Mouse (Mus musculus) stomach, embryonic 14.5 days (tissue): Measurements from ENCODE around the gene Susd6. TPM values are rescaled to one million over a fixed set of nuclear protein-coding genes. Genes with fewer than 3 reads are reported as not detected.

ENCODE experiments used
- ATAC-seq: fragments of 200-750 bp; cut with Nextera tagmentation; 2 replicates; pipeline ENCODE4 v1.8.0; 2017; ENCODE audit warnings: low read depth, moderate TSS enrichment; ENCODE audit not compliant: insufficient number of reproducible peaks, insufficient read depth, low FRiP score
- H3K27ac ChIP-seq: fragments of 300-500 bp; sonication (generic); 2 replicates; pipeline ENCODE4 v1.5.1; 2014; ENCODE audit warnings: mild to moderate bottlenecking, low read length, moderate library complexity, mixed read lengths
- H3K27me3 ChIP-seq: fragments of 300-500 bp; sonication (generic); 2 replicates; pipeline ENCODE4 v1.6.1; 2014; ENCODE audit warnings: low read length, control low read depth, mixed read lengths; ENCODE audit not compliant: control insufficient read depth, insufficient read depth
- H3K36me3 ChIP-seq: fragments of 300-500 bp; sonication (generic); 2 replicates; pipeline ENCODE4 v1.6.1; 2014; ENCODE audit warnings: mild to moderate bottlenecking, control low read depth, low read length, moderate library complexity, mixed read lengths; ENCODE audit not compliant: control insufficient read depth, insufficient read depth
- H3K4me1 ChIP-seq: fragments of 300-500 bp; sonication (generic); 2 replicates; pipeline ENCODE4 v1.6.1; 2014; ENCODE audit warnings: low read length, control low read depth, mixed read lengths; ENCODE audit not compliant: control insufficient read depth, insufficient read depth
- H3K4me2 ChIP-seq: fragments of 300-500 bp; sonication (generic); replicated peaks from 2 replicates; pipeline ENCODE4 v1.6.1; 2014; ENCODE audit warnings: low read depth, low read length, control low read depth
- H3K4me3 ChIP-seq: fragments of 300-500 bp; sonication (generic); 2 replicates; pipeline ENCODE4 v1.5.1; 2014; ENCODE audit warnings: low read depth, low read length, control low read depth
- H3K9ac ChIP-seq: fragments of 300-500 bp; sonication (generic); replicated peaks from 2 replicates; pipeline ENCODE4 v1.6.1; 2014; ENCODE audit warnings: low read depth, mild to moderate bottlenecking, control low read depth, low read length, moderate library complexity, mixed read lengths
- H3K9me3 ChIP-seq: fragments of 300-500 bp; sonication (generic); 2 replicates; pipeline ENCODE4 v1.6.1; 2016; ENCODE audit warnings: low read depth, low read length, control low read depth; ENCODE audit not compliant: control insufficient read depth
- WGBS: fragments of 180-500 bp; shearing (Covaris S2); extraction: QIAGEN DNeasy Blood & Tissue Kit; methylation state at CpG from one replicate; pipeline ENCODE4 v1.1.7; 2014; 5-methylcytosine and 5-hydroxymethylcytosine counted together
- polyA plus RNA-seq: library from polyadenylated mRNA; unstranded; fragments of >200 nt; fragmentation: Nextera tagmentation; extraction: Ambion mirVana; gene quantifications from 2 replicates; pipeline ENCODE4 v1.2.1, GENCODE M21; 2014

Susd6 gene
- polyA plus RNA-seq, 1 experiment from 2014 or later = 20.8 TPM

DNA sequence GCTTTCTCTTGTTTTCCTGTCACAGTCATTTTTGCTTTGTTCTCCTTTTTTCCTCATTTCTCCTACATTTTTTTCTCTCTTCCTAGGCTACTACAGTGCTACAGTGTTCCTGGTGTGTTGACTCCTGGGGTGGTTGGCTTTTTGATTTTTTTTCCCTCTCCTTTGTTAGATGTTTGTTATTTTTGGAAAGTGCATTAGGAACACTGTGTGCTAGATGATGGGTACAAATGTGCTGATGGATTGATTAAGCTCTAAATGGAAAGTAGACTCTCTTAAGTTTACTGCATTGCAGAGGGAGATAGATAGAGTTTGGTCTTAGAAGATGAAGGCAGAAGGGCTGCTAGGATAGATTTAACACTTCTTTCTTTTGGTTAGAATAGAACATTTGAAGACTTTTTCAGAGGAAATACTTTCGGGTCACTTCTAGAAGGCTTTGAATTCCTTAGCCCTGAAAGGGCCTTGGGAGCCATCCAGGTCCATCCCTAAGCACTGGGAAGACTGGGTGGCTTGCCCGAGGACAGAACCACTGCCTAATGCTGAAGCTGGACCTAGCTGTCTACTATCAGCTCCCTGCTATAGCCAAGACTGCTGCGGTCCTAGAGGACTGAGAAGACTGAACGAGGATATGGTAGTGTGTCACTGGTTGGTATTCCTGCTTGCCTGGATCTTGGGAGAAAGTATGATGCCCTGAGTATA, 31.1 kb downstream of the Susd6 start:
- Histone ChIP-seq H3K36me3 (no peaks in the 10 kb centered on the region), H3K4me1 (peaks cover 22% of the 10 kb centered on the region), H3K27ac (no peak overlapping the region), H3K9me3 (no peaks in the 10 kb centered on the region), H3K9ac (no peak overlapping the region), H3K27me3 (no peaks in the 10 kb centered on the region), H3K4me3 (no peak overlapping the region), H3K4me2 (no peak overlapping the region)
- whole genome bisulfite sequencing = 81% methylated on average over 4 of the region's 4 CpGs
- ATAC-seq = no peak

GRCm38 (mm10) chr12:80822533-80822932, 32.2 kb downstream of the Susd6 start:
- 92% methylated on average over 7 of the region's 7 CpGs for WGBS
- Histone ChIP-seq H3K4me2 (no peak overlapping the region), H3K9me3 (no peaks in the 10 kb centered on the region), H3K9ac (no peak overlapping the region), H3K4me1 (peaks cover 21% of the 10 kb centered on the region), H3K36me3 (no peaks in the 10 kb centered on the region), H3K27me3 (no peaks in the 10 kb centered on the region), H3K4me3 (no peak overlapping the region), H3K27ac (no peak overlapping the region)
- no peak for ATAC-seq

DNA sequence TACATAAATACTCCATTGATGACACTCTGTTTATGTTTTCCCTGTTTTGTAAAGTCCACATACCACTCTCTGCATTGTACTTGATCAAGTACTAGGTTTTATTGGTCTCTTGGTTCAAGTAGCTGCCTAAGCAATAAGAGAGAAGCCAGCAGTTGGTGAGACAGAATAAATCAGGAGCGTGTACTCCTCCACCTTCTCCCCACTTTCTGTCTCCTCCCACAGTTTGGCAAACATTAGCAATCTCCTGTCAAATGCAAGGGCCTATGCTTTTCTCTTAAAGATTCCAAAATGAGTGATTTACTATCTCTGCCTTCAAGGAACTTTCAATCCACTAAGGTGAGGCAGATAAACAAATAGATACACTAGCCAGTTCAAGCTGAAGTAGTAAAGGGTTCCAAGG, 33.9 kb downstream of the Susd6 start:
- H3K27ac ChIP-seq = no peak overlapping the region
- peaks cover 26% of the 10 kb centered on the region for H3K4me1 ChIP-seq

DNA sequence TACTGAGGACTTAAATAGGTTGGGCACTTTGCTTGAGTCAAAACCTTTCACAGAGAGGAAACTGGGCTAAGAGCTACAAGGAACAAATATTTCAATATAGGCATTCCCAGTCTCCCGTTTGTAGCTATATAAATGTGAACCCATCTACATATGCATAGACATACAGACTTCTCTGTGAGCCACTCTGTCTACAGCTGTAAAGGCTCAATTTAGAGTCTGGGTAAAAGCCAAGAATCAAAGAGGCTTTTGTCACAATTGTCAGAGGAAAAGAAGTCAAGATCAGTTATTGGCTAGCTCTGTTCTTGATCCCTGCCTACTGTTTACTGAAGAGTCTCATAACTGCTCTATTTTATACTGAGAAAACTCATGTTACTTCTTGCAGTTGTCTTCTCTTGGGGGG, 36.1 kb downstream of the Susd6 start:
- H3K9me3 ChIP-seq = no peaks in the 10 kb centered on the region
- ATAC-seq = peak; percentile 63; the same call in 1 of the 2 replicates
- H3K27me3 ChIP-seq = no peaks in the 10 kb centered on the region
- H3K4me2 ChIP-seq = no peak overlapping the region
- H3K4me3 ChIP-seq = no peak overlapping the region
- H3K36me3 ChIP-seq = peaks cover 7% of the 10 kb centered on the region; the same call in 1 of the 2 replicates
- 30% methylated on average over 1 of the region's 1 CpGs for WGBS
- no peak overlapping the region for H3K9ac ChIP-seq
- peak overlapping the region; percentile 48; the same call in 1 of the 2 replicates for H3K27ac ChIP-seq
- peaks cover 26% of the 10 kb centered on the region for H3K4me1 ChIP-seq

More for the DNA sequence above, 33.9 kb downstream of the Susd6 start:
- H3K9ac ChIP-seq = no peak overlapping the region
- H3K9me3 ChIP-seq = no peaks in the 10 kb centered on the region
- H3K4me2 ChIP-seq = no peak overlapping the region
- 0 out of 2 replicates have a peak, but pooled peaks cover 3% of the 10 kb centered on the region for H3K36me3 ChIP-seq
- no peaks in the 10 kb centered on the region for H3K27me3 ChIP-seq
- no peak for ATAC-seq
- WGBS = 32% methylated on average over 1 of the region's 1 CpGs
- H3K4me3 ChIP-seq = no peak overlapping the region

GRCm38 (mm10) chr12:80827464-80828015, 37.2 kb downstream of the Susd6 start:
- H3K27me3 ChIP-seq = no peaks in the 10 kb centered on the region
- H3K4me2 ChIP-seq = no peak overlapping the region
- peaks cover 26% of the 10 kb centered on the region for H3K4me1 ChIP-seq
- peak overlapping the region; percentile 12; the same call in 1 of the 2 replicates for H3K27ac ChIP-seq
- peaks cover 7% of the 10 kb centered on the region; the same call in 1 of the 2 replicates for H3K36me3 ChIP-seq
- no peak overlapping the region for H3K4me3 ChIP-seq
- WGBS = 39% methylated on average over 5 of the region's 5 CpGs
- H3K9me3 ChIP-seq = no peaks in the 10 kb centered on the region
- ATAC-seq = no peak
- H3K9ac ChIP-seq = no peak overlapping the region

DNA sequence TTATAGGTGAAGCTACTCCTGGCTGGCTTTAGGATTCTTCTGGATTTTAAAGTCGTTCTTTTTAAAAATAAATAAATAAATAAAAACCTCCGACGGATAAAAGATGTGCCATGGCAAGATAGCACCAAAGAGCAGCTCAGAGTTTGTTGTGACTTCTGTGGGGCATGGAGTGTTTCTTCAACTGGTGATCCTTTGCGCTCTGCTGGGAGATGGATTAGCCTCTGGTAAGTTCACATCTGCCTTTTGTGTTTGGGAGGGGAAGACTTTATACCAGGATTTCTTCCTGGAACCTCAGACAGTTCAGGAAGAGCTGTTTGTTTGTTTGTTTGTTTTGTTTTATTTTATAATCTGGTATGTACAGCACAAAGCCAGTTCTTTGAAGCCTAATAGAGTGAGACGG, 37.7 kb downstream of the Susd6 start:
- WGBS = 67% methylated on average over 5 of the region's 5 CpGs
- H3K27me3 ChIP-seq = no peaks in the 10 kb centered on the region
- H3K9me3 ChIP-seq = no peaks in the 10 kb centered on the region
- H3K9ac ChIP-seq = no peak overlapping the region
- H3K4me3 ChIP-seq = no peak overlapping the region
- ATAC-seq = no peak
- H3K4me2 ChIP-seq = no peak overlapping the region
- H3K36me3 ChIP-seq = peaks cover 7% of the 10 kb centered on the region; the same call in 1 of the 2 replicates
- H3K27ac ChIP-seq = peak overlapping the region; percentile 12; the same call in 1 of the 2 replicates
- peaks cover 26% of the 10 kb centered on the region for H3K4me1 ChIP-seq

- H3K27ac ChIP-seq = no peak overlapping the region
- WGBS = 92% methylated on average over 2 of the region's 2 CpGs
- H3K4me3 ChIP-seq = no peak overlapping the region
- H3K4me2 ChIP-seq = no peak overlapping the region
- no peaks in the 10 kb centered on the region for H3K9me3 ChIP-seq
- peaks cover 7% of the 10 kb centered on the region; the same call in 1 of the 2 replicates for H3K36me3 ChIP-seq
- ATAC-seq = no peak
- H3K4me1 ChIP-seq = peaks cover 26% of the 10 kb centered on the region
- H3K27me3 ChIP-seq = no peaks in the 10 kb centered on the region
- no peak overlapping the region for H3K9ac ChIP-seq
Measured at GRCm38 (mm10) chr12:80828951-80829350, 38.6 kb downstream of the Susd6 start.

GRCm38 (mm10) chr12:80830211-80830610, 39.9 kb downstream of the Susd6 start:
- WGBS = 70% methylated on average over 2 of the region's 2 CpGs
- Histone ChIP-seq H3K27ac (no peak overlapping the region), H3K36me3 (peaks cover 7% of the 10 kb centered on the region; the same call in 1 of the 2 replicates), H3K9me3 (no peaks in the 10 kb centered on the region), H3K9ac (no peak overlapping the region), H3K4me3 (no peak overlapping the region), H3K4me2 (no peak overlapping the region), H3K4me1 (peaks cover 26% of the 10 kb centered on the region), H3K27me3 (no peaks in the 10 kb centered on the region)
- ATAC-seq = no peak
